Mouse (Mus musculus) testis, postnatal 14 days (tissue): ENCODE results near the gene Tprgl.

ENCODE experiments used
- DNase-seq: peaks from one replicate; pipeline ENCODE4 v3.0.0; 2021; ENCODE audit warnings: low spot score

Gene Tprgl

GRCm38 (mm10) chr4:154159961-154160537 lies 417 bp downstream of the Tprgl start:
- peak; percentile 37 for DNase-seq

DNA sequence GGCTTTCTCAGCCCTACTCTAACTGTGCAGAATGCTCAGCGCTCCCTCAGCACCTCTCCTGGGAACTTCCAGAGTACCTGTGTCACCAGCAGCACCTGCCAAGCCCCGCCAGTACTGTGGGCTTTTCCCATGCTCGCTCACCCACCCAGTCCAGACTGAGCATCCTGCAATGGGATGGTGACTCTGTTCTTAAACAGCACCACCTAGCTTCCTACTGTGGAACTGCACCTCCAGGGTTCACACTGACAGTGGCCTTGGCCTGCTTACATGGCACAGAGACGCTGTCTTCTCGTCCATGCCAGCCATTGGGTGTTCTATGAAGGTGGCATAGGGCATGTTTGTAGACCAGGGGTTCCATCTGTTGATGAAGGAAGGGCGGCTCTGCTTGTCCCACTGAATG lies 1.5 kb downstream of the Tprgl start:
- DNase-seq = peak; percentile 73

DNA sequence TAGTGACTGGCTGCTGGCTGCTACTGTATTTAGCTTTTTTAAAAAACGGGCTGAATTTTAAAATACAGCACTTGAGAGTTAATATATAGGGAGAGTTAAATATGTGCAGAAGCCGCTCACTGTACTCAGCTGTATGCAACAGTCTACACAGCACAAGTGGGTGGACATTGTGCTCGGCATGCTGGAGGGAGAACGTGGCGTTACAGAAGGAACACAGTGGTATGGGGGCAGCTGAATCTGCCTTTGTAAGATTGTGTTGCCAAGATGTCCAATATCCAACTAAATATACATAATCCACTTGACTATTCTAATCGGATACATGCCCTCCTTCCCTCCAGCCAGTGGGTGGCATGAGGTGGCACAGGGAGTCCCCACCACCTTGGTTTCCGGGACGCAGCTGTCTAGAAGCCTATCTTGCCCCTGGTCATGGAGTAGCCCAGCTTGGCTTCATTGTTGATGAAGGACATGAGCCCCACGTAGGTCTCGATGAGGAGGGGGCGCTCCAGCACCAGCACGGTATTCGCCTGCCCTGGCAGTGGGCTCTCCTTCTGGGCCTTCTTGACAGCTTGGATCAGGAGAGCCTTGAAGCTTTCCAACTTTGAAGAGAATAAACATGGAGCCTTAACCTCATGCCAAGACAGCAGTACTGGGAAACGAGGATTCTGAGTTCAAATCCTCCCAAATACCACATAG lies 2.4 kb downstream of the Tprgl start:
- DNase-seq = no peak

DNA sequence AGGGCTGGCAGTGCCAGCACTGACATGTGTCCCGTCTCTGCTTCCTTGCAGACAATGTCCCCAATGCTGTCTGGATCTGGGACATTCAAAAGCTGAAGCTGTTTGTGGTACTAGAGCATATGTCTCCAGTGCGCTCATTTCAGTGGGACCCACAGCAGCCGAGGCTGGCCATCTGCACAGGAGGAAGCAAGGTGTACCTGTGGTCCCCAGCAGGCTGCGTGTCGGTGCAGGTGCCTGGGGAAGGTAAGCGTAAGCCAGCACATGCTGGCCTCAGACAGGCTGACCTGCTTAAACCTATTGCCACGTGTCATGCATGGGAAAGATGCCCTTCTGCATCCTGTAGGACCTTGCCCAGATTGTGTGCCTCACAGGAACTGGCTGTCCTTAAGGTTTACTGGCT lies 4.4 kb downstream of the Tprgl start:
- DNase-seq = no peak

- DNase-seq = no peak
Measured at GRCm38 (mm10) chr4:154154104-154154503, 6.4 kb downstream of the Tprgl start.

- no peak for DNase-seq
Measured at GRCm38 (mm10) chr4:154146342-154146741, 14.1 kb downstream of the Tprgl start.

GRCm38 (mm10) chr4:154144712-154145111 lies 15.8 kb downstream of the Tprgl start:
- no peak for DNase-seq

DNA sequence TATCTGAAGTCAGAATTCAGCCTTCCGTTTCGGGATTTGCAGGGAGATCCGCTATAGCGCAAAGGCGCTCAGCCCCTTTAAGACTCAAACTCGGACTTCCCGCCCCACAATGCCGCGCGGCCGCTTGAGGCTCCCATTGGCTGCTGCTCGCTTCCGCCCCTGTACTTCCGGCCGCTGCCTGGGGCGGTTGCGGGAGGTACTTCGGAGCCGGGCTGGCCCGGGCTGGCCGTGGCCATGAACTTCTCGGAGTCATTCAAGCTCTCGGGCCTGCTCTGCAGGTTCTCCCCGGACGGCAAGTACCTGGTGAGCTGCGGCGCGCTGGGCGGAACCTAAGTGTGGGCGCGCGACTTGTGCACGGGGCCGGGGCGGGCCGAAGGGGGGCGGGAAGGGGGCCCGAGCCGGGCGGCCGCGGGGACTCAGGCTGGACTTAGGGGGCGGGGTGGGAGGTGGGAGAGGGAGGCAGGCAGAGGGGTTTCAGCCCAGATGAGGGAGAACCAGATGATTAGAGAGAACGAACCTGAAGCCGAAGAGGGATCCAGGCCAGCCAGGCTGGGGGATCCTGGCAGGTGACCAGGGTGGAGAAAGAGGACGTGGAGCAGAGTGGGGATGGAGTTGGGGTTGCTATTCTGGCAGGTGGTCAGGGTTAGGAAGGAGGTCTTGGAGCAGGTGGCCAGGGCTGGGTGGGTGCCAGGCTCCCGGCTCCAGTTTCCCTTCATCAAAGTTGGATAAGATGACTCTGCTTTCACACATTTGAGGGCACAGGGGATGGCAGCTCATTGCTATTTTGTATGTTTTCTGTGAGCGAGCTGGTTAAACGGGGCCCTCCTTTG lies 18.0 kb downstream of the Tprgl start, which contains the start of gene Wrap73:
Wrap73 (plus strand) TSS at position 162 of the 830 bp plus-strand sequence.
- DNase-seq = peak; percentile 89

DNA sequence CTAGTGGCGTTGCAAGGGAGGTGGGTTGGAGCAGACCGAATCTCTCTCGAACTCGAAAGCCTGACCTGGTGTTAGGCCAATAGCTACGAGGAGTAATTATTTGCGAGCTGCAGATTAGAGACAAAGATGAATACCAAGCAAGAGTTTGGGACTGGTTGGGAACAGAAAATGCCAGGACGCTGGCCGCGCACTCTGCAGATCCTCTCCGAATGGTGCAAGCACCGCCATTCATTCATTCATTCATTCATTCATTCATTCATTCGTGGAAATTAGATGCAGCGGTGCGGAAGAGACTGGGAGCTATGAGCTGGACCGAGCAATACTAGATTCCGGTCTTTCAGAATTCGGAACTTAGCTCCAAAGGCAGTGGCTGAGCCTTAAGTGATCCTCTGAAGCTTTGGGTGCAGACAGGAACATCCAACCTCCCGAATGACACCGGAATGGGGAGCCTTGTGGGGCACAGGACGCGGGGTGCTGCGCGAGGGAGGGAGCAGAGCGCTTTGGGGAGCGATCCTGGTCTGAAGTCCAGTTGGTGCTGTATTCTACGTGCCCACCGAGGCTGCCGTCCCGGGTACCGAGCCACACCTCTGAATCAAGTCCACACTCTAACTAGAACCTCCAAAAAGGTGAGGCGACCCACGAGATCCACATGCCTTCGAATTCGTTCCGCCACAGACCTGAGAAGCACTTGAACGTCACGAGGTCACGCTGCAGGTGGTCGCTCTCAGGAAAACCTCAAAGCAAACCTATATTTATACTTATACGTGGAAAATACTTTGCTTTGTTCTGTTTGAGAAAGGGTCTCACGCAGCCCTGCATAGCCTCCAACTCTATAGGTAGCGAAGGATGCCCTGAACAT lies 19.2 kb downstream of the Tprgl start:
- DNase-seq = no peak

- no peak for DNase-seq
Measured at GRCm38 (mm10) chr4:154140213-154141008, 20.1 kb downstream of the Tprgl start.

- no peak for DNase-seq
Measured at GRCm38 (mm10) chr4:154140182-154140212, 20.5 kb downstream of the Tprgl start, which contains the start of gene Trp73. Gene Trp73, minus strand, starts transcription at chr4:154140208.

DNA sequence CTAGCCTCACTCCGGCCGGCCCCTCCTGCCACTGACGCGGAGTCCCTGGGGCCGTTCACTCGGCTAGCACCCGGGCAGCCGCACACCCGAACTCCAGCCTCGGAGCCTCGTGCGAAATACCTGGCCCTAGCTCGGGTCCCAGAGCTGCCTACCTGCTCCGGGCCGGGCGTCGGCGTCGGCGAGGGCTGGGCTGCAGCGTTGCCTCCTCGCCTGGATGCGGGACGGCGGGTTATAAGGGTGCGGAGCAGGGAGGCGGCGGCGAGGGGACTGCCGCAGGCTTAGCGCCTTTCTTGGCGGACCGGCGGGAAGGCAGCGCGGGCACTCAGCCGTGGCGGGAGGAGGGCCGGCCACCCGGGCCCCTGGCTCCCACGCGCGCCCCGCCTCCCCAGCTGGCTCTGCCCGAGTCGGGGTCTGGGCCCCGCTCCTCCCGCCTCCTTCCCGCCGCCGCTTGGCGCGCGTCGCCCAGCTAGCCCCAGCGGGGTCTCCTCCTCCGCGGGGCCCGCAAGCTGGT lies 20.7 kb downstream of the Tprgl start:
- no peak for DNase-seq

DNA sequence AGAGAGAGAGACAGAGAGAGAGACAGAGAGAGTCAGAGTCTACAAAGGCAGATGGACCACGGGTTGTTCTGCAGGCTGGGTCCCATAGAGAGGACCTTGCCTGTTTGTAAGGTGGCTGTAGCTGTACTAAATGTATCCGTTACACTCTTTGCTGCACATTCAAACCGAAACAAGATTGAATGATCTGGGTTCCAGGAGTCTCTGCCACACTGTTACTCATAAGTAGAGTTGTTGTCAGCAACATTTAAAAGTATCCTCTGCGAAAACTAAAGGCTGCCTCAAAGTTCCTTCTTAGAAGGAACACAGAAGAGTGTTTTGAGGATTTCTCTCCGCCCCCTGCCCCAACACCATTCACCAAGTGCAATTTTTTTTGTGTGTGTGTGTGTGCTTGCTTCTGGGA lies 23.3 kb downstream of the Tprgl start:
- no peak for DNase-seq

DNA sequence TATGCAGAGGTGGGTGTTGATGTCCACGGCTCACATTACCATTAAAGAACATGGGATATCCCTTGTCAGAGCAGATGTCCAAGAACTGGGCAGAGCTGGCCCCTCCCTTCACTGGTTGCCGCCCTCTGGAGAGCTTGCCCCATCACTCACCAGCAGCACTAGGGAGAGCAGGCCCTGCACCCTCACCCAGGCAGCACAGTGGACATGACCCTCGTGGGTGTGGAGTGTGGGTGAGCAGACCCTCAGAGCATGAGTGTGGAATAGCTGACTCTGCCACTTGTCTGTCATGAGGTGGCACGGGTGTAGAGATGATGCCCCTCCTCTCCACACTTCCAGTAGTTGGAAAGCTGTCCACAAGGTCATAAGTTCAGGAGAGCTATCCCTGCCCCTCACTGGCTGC lies 25.7 kb downstream of the Tprgl start:
- no peak for DNase-seq

- no peak for DNase-seq
Measured at GRCm38 (mm10) chr4:154131894-154132293, 28.6 kb downstream of the Tprgl start.

DNA sequence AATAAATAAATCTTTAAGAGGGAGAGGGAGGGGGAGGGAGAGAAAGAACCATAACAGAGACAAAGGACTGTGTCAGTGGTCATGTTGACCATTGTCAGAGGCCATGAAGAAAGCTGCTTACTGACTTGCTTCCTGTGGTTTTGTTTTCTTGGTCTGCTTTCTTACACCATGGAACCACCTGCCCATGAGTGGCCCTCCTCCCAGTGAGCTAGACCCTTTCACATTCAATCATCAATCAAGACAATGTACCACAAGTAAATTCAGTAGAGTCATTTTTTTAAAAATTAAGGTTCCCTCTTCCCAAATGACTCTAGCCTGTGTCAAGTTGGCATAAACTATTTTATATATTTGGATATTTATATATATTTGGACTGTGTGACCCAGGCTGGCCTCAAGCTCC lies 30.5 kb downstream of the Tprgl start:
- no peak for DNase-seq

DNA sequence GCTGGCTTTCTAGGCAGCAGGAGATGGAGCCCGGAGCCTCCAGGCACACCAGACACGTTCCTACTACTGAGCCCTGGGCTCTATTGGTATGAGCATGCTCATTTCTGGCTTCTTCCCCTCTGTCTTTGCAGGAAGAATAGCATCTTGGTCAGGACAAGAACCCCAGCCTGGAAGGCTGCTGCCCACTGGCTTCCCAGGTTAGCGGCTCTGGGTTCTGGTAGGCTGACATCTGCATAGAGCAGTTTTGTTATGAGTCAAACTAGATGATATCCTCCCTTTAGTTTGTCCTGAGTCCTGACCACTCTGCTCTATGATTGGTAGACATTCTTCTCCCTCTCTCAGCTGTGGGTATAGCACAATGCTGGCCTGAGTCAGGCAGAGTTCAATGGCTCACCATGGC lies 33.2 kb downstream of the Tprgl start:
- DNase-seq = no peak

DNA sequence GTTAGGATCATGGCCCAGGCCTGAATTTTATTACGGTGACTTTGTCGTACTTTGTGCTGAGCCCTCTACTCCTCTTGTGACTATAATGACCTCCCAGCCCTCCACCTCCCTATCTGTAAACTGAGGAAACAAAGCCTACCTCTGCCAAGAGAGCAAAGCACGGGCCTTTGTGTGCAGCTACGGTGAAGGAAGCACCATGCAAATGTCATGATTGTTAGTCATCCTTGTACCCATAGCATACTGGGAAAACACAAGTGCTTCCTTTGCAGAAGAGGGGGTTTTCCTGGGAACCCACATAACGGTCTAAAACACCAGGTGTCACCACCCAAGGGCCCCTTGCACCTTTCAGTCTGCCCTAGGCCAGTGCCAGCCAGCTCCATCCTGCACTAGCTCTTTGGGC lies 35.3 kb downstream of the Tprgl start:
- DNase-seq = no peak

GRCm38 (mm10) chr4:154123553-154123952 lies 36.9 kb downstream of the Tprgl start:
- no peak for DNase-seq

GRCm38 (mm10) chr4:154122374-154122773 lies 38.1 kb downstream of the Tprgl start:
- no peak for DNase-seq

DNA sequence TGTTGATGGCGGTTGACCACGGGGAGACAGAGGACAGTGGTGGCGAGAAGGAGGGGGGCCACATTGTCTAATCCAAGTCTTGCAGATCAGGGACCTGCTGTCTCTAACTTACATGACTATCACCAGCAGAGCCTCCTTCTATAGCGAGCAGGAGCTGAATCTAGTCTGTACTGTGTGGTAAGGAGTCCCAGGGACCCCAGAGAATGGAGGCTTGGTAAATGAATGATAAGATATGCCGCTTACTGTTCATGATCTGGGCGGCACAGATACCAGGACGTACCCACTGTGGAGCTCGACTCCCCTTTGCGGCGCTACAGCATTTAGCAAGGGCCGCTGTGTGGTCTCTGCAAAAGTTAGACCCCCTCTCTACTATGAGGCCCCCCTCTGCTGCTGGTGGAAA lies 38.7 kb downstream of the Tprgl start:
- DNase-seq = no peak

- DNase-seq = no peak
Measured at GRCm38 (mm10) chr4:154119208-154119607, 41.3 kb downstream of the Tprgl start.
